Mouse (Mus musculus) cerebellum, adult 9-10 months (tissue): ENCODE measurements at regions not wholly inside any gene's neighbourhood (a gene's known extent, or its start where the extent isn't known, plus 50 kb on each side); places are given as distances from the start of the nearest gene placed in this dataset.

ENCODE experiments used
- DNase-seq: peaks from one replicate; pipeline ENCODE4 v3.0.0; 2022

GRCm38 (mm10) chr7:70105024-70105423 is 261.5 kb downstream of the Nr2f2 start:
- DNase-seq = no peak

GRCm38 (mm10) chr7:70104486-70104885 is 262.0 kb downstream of the Nr2f2 start:
- DNase-seq = no peak

- DNase-seq = no peak
These were observed 262.9 kb downstream of the Nr2f2 start for GRCm38 (mm10) chr7:70103680-70104079.

DNA sequence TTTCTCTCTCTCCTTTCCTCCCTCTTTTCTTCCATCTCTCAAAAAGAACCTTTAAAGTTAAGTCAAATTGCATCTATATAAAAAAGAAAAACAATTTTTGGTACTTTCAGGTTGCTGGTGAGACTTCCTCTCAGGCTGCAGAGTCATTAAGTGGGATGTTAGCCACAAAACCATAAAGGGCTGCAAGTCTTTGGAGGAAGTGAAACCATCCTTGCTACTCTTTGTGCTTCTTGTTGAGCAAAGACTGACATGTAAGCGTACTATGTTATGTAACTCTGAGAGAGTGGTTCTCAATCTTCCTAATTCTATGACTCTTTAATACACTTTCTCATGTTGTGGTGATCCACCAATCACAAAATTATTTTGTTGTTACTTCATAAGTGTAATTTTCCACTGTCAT is 267.5 kb downstream of the Nr2f2 start:
- DNase-seq = no peak

- no peak for DNase-seq
These were observed 272.4 kb downstream of the Nr2f2 start for GRCm38 (mm10) chr7:70093916-70094784.

- DNase-seq = no peak
These were observed 274.4 kb downstream of the Nr2f2 start for GRCm38 (mm10) chr7:70092089-70092488.

DNA sequence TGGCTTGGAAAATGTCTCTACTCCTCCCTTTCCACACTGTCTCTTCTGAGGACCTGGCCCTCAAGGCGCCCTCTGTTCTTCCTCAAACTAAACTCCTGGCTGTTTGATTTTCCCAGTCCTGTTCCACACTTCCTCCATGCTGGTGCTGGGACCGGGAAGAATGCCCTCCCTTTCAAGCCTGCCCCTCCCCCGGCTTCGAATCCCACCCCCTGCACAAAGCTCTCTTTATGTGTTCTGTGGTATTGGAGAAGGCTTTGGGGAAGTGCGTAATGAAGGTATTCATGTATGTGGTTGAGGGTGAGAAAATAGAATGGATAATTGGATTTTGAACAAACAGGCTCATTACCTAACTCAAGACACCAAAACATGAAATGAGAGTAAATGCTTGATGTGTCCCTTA is 277.4 kb downstream of the Nr2f2 start:
- DNase-seq = no peak

GRCm38 (mm10) chr7:70069662-70070061 is 296.9 kb downstream of the Nr2f2 start:
- no peak for DNase-seq

- no peak for DNase-seq
These were observed 298.5 kb downstream of the Nr2f2 start for GRCm38 (mm10) chr7:70067828-70068719.

DNA sequence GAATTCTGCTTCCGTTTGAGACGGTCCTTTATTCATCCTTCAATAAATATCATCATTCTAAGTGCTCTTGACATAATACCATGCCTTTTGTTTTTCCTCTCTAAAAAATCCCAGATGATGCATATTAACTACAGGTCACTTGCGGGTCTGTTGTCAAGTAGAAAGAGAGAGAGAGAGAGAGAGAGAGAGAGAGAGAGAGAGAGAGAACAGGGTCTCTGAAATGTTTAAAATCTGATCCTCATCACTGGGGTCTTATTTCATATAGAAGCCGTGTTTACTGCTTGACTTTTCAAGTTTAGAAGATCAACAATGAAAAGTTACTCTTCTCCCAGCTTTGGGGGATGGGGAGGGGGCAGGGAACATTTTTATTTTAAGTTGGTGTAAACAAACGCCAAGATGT is 299.5 kb downstream of the Nr2f2 start:
- DNase-seq = no peak

DNA sequence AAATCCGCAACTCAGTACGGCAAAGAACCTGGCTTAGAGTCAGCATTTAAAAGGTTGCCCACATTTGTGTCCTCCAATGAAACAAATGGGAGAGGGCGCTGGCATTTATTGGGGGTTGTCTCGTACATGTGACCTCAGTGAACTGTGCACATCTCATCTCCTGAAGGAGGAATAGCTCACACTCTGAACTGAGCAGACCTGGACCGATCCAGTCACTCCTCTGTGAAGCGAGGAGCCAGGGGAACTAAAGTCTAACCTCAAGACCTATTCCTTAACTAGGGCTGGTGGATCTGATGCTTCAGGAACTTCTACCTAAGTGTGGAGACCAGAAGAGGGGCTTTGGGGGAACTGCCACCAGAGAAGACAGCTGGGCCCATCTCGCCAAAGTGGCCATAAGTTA is 300.1 kb downstream of the Nr2f2 start:
- DNase-seq = no peak

- no peak for DNase-seq
These were observed 300.9 kb downstream of the Nr2f2 start for GRCm38 (mm10) chr7:70065471-70066130.

DNA sequence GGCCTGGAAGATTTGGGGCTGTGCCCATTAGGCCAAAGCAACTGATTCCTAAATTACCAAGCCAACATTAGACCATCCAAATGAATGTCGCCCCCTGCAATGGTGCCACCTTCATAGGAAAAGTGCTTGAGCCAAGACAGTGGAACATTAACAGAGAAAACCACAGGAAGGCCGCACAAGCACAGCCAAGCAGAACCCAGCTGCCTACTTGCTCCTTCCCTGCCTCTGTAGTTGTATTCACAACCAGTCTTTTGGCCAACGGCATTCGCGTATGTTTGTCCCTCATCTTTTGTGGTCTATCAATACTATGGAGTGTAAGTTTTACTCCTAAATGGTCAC is 319.2 kb downstream of the Nr2f2 start:
- DNase-seq = no peak

DNA sequence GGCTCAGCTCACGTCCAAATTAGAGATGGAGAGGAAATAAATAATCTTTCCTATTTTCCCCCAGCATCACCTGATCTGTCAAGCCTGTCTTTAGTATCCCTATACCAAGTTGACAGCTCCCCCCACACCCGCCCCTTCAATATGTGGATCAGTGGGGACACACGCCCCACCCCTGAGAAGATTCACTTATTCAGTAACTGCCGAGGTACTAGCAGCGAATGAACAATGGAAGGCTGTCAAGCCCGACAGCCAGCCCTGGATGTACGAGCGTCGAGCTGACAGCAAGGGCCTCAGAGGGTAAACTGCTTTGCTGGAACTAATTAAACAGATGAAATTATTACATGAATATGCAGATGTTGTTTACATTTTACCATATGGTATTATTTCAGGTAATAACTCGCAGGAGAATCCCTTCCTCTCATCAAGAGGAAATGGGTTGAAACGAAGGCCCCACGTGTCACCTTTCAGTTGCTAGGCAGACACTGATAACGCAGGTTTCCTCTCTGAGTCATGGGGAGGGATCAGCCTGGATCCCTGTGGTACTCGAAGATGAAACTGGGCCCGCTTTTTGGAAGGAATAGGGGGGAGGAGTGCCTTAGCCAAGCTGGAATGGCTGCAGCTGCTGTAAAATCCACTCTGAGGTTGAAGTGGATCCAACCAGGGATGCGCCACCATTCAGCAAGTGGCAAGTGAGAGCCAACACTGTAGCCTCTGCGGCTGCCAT is 319.7 kb downstream of the Nr2f2 start:
- DNase-seq = no peak

DNA sequence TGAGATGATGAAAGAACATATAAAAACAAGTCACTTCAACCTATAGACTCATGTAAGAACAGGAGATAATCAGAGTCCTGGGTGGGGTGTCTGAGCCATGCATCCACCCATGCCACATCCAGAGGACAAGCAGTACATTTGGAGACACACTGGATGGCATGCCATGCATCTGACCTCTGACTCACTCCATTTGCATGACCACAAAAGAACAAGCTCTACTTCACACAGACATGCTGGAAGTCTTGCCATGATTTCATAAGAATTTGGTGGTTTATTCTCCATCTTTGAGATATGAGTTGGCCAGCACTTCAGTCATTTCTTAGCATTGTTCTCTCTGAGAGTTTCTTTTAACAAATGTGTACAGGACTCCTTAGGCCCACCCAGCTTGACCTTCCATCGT is 329.5 kb downstream of the Nr2f2 start:
- DNase-seq = no peak

GRCm38 (mm10) chr7:70032857-70033256 is 333.7 kb downstream of the Nr2f2 start:
- no peak for DNase-seq

DNA sequence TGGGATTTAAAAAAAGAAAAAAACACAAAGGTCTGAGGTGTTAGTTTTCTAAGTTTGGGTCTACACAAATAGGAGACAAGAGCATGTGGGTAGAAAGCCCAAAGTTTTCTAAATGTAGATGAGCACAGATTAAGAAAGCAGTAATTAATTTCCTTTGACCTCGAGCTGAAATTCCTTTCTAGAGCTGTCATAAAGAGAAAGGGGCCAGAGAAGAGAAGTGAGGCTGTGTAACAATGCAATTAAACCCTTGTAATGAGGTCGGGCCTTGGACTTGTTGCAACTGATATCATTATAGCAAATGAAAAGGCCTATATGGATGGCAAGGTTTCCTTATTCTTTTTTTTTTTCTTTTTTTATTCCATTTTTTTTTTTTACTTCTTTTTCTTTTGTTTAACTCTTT is 337.2 kb downstream of the Nr2f2 start:
- no peak for DNase-seq

DNA sequence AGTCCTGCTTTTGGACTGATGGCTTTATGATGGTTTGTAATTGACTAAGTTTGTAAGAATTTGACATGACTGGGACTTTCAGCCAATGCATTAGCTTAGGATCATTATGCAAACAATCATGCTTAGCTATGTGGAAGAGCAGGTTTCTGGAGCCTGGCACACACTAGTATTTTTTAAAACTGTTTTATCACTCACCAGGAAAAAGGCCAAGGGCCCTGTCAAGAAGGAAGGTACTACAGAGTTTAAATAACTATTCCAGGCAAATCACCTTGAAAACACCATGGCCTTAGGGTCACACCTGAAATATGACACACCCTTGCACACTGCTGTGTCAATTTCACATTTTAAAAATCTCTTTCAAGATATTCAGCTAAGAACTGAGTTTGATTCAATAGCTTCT is 341.0 kb downstream of the Nr2f2 start:
- DNase-seq = no peak

- DNase-seq = no peak
These were observed 349.9 kb downstream of the Nr2f2 start for GRCm38 (mm10) chr7:70016611-70017010.

DNA sequence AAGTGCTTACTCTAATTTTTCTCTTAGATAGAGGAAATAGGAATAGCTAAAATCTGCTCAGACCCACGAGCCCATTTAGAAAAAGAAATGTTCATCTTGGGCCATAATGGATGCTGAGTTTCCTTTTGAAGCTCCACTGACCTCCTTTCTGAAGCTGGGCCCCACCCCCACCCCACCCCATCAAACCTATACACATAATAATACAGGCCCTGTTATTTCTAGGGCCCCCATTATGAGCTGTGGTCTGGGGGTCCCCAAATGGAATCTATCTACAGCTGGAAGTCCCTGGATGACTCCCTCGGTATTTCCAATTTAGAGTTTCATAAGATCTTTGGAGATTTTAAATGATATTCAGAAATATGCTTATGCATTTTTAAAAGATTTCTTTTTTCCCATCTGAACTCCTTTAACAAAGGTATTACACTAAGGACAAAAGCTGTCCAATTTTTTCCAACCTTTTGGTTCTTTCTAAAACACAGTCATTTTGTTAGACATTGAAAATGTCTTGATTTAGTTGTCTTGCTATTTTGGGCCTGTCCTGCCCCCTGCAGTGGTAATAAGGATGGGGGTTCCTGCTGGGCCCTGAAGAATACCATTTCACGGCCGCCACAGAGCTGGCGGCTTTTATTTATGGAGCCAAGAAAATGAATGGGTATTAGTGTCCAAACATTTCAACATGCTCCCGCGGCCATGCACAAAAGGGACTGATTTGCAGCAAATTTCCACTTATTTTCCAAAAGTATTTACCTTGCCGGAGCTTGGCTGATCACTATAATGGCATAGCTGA is 363.1 kb downstream of the Nr2f2 start:
- no peak for DNase-seq

DNA sequence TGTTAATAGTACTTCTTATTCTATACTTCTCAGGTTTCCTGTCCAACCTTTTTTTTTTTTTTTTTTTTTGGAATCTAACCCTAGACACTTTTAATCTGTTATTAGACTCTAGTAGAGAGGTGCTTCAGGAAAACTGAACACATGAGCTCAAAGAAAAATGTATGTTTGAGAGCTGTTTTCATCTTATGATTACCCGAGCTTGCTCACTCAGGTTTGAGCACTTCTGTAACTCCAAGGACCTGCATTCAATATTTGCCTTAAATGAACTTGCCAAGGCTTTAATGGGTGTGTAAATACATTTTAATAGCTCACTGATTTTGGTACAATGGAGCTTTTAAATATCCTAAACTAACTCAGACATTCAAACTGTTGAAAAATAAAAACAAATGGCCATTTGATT is 367.8 kb downstream of the Nr2f2 start:
- DNase-seq = no peak
